Mouse (Mus musculus): ENCODE measurements around the gene Chd3. TPM values are rescaled to one million over a fixed set of nuclear protein-coding genes. Genes with fewer than 3 reads are reported as not detected.
A peak's percentile ranks its signal among the peaks of the same experiment; 100 is the strongest.
"Not testable (repeated sequence)": the region's sequence is repeated elsewhere in the genome, so short reads cannot be mapped to it uniquely, and the experiment has no call there.

Gene Chd3
- polyA plus RNA-seq, 1 experiment: 27.0 TPM

DNA sequence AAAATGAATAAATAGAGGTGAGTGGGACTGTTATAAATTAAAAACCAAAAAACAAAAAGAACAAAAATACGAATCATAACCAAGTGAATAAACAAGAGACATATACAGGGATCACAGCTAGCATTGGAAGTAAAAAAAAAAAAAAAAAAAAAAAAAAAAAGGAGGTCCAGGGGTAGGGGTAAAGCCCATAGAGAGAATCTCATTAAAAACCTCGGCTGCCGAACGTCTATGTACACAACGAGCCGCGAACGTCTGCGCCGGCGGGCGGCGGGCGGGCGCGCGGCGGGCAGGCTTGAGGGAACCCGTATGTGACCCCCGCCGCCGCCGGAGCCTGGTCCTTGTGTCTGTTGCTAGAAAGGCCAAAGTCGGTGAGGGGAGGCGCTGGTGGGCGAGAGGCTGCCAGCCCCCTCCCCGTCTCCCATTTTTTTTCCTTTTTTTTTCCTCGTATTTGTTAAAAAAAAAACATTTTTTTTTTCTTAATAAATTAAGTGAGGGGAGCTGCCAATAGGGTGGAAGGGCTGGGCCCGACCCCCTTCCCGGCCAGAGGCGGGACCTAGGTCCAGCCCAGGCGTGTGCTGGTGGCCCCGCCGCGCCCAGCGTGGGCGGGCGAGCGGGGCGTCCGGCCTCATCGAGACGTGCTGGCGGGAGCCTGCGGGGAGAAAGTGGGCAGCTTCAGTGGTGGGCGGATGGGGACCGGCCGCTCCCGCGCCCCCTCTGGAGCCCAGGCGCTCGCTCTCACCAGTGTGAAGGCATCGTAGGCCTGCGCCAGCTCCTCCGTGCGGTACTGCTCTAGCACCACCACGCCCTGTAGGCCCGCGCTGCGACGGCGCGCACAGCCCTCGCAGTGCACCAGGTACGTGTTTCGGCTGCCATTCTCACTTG is 30.2 kb upstream of the Chd3 start:
- H3K4me1 ChIP-seq (ENCODE audit: control insufficient read depth, insufficient read depth, insufficient read length, low read length): no peaks in the 10 kb centered on the region; the same call in 1 of the 2 replicates
- H3K4me3 ChIP-seq (ENCODE audit: insufficient read depth, low read depth, low read length): peak overlapping the region; percentile 49
- H3K27ac ChIP-seq (replicated peaks; ENCODE audit: low read depth, low read length): peak overlapping the region; percentile 23; the same call in 1 of the 2 replicates

GRCm38 (mm10) chr11:69398486-69399200 is 29.4 kb upstream of the Chd3 start:
- Histone ChIP-seq H3K4me3 (ENCODE audit: insufficient read depth, low read depth, low read length) (peak overlapping the region; percentile 85), H3K4me1 (ENCODE audit: control insufficient read depth, insufficient read depth, insufficient read length, low read length) (no peaks in the 10 kb centered on the region; the same call in 1 of the 2 replicates), H3K27ac (replicated peaks; ENCODE audit: low read depth, low read length) (peak overlapping the region; percentile 55)

GRCm38 (mm10) chr11:69398059-69398458 is 28.9 kb upstream of the Chd3 start, which contains the start of gene Tmem88:
Tmem88 (minus strand) TSS chr11:69398234.
- Histone ChIP-seq H3K4me3 (ENCODE audit: insufficient read depth, low read depth, low read length) (peak within 1 kb of the TSS; percentile 85), H3K4me1 (ENCODE audit: control insufficient read depth, insufficient read depth, insufficient read length, low read length) (no peaks in the 10 kb centered on the region; the same call in 1 of the 2 replicates)

GRCm38 (mm10) chr11:69397581-69398057 is 28.4 kb upstream of the Chd3 start:
- no peaks in the 10 kb centered on the region; the same call in 1 of the 2 replicates for H3K4me1 ChIP-seq (ENCODE audit: control insufficient read depth, insufficient read depth, insufficient read length, low read length)
- peak overlapping the region; percentile 85 for H3K4me3 ChIP-seq (ENCODE audit: insufficient read depth, low read depth, low read length)
- peak overlapping the region; percentile 99 for H3K27ac ChIP-seq (replicated peaks; ENCODE audit: low read depth, low read length)

More at GRCm38 (mm10) chr11:69398059-69398458, 28.9 kb upstream of the Chd3 start, which contains the start of gene Tmem88:
- H3K27ac ChIP-seq (replicated peaks; ENCODE audit: low read depth, low read length): peak within 1 kb of the TSS; percentile 99

GRCm38 (mm10) chr11:69396772-69397171 is 27.6 kb upstream of the Chd3 start:
- H3K4me3 ChIP-seq (ENCODE audit: insufficient read depth, low read depth, low read length): peak overlapping the region; percentile 85
- peak overlapping the region; percentile 99 for H3K27ac ChIP-seq (replicated peaks; ENCODE audit: low read depth, low read length)
- H3K4me1 ChIP-seq (ENCODE audit: control insufficient read depth, insufficient read depth, insufficient read length, low read length): no peaks in the 10 kb centered on the region; the same call in 1 of the 2 replicates

- Histone ChIP-seq H3K4me3 (ENCODE audit: insufficient read depth, low read depth, low read length) (peak overlapping the region; percentile 85), H3K27ac (replicated peaks; ENCODE audit: low read depth, low read length) (peak overlapping the region; percentile 99), H3K4me1 (ENCODE audit: control insufficient read depth, insufficient read depth, insufficient read length, low read length) (no peaks in the 10 kb centered on the region)
Measured at GRCm38 (mm10) chr11:69395634-69396373, 26.6 kb upstream of the Chd3 start.

DNA sequence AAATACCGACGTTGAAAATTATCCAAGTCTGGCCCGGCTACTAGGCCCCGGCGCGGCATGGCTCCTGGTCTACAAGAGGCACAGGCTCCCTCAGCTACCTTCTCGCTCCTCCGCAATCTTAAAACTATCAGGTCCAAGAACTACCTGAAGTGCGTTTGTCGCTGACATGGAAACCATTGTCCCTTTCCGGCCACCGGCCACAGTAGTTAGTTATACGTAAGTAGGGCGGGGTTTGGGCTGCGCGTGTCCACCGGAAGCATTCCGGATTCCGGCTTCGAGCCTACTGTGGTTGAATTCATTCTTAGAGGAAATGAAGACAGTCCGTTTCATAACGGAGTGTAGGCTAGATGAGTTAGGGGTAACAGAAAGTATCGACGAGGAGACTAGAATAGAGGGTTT is 26.0 kb upstream of the Chd3 start, which contains the start of the genes Naa38 and Cyb5d1:
Gene Naa38 (plus strand): TSS at position 253 of the 399 bp plus-strand sequence.
Gene Cyb5d1 (minus strand): TSS at position 397 of the 399 bp plus-strand sequence.
- Histone ChIP-seq H3K4me3 (ENCODE audit: insufficient read depth, low read depth, low read length) (peak within 1 kb of the TSS; percentile 85), H3K27ac (replicated peaks; ENCODE audit: low read depth, low read length) (peak within 1 kb of the TSS; percentile 99)
- H3K4me1 ChIP-seq (ENCODE audit: control insufficient read depth, insufficient read depth, insufficient read length, low read length): not testable (repeated sequence)

DNA sequence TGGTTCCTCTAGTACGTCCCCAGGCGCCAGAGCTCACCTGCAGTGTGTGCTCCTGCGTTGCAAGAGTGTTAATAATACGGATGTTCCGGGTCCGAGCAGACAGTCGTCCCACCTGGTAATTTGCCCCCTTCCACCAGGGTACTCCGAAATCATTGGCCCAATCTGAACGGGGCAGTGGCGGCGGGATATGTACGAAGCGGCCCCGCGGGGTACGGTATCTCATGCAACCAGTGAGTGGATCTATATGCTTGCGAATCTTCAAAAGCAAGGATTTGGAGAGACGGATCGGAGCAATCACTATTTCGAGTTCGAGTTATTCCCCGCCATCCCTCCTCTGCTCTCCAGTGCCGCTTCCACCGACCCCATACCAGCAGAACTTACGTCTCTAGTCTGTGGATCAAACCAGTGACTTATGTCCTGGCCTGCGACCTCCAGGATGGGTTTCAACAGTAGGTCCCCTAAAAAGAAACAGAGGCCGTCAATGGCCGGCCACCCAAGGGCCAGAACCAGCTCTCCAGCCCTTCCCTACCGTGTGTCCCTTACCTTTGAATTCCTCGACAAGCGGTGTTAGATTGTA is 25.5 kb upstream of the Chd3 start:
- Histone ChIP-seq H3K4me3 (ENCODE audit: insufficient read depth, low read depth, low read length) (peak overlapping the region; percentile 85), H3K27ac (replicated peaks; ENCODE audit: low read depth, low read length) (peak overlapping the region; percentile 72)
- H3K4me1 ChIP-seq (ENCODE audit: control insufficient read depth, insufficient read depth, insufficient read length, low read length): not testable (repeated sequence)

- no peak overlapping the region for H3K4me3 ChIP-seq (ENCODE audit: insufficient read depth, low read depth, low read length)
- no peak overlapping the region for H3K27ac ChIP-seq (replicated peaks; ENCODE audit: low read depth, low read length)
- no peaks in the 10 kb centered on the region for H3K4me1 ChIP-seq (ENCODE audit: control insufficient read depth, insufficient read depth, insufficient read length, low read length)
Measured at GRCm38 (mm10) chr11:69390400-69391034, 21.3 kb upstream of the Chd3 start.

GRCm38 (mm10) chr11:69389531-69390399 is 20.6 kb upstream of the Chd3 start:
- H3K4me1 ChIP-seq (ENCODE audit: control insufficient read depth, insufficient read depth, insufficient read length, low read length): no peaks in the 10 kb centered on the region
- peak overlapping the region; percentile 82 for H3K27ac ChIP-seq (replicated peaks; ENCODE audit: low read depth, low read length)

DNA sequence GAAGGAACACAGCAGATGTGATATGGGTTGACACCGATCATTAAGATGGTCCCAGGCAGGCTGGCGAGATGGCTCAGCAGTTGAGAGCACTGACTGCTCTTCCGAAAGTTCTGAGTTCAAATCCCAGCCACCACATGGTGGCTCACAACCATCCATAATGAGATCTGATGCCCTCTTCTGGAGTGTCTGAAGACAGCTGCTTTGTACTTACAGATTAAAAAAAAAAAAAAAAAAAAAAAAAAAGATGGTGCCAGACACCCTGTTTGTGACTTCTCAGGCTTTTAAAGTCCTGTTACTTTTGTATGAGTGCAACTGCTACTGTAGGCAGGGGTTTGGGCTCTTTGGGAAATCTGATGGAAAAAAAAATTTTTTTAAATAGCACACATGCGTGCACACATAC is 19.5 kb upstream of the Chd3 start:
- Histone ChIP-seq H3K4me1 (ENCODE audit: control insufficient read depth, insufficient read depth, insufficient read length, low read length) (no peaks in the 10 kb centered on the region), H3K4me3 (ENCODE audit: insufficient read depth, low read depth, low read length) (no peak overlapping the region), H3K27ac (replicated peaks; ENCODE audit: low read depth, low read length) (no peak overlapping the region)

More at GRCm38 (mm10) chr11:69389531-69390399, 20.6 kb upstream of the Chd3 start:
- peak overlapping the region; percentile 21; the same call in 1 of the 2 replicates for H3K4me3 ChIP-seq (ENCODE audit: insufficient read depth, low read depth, low read length)

GRCm38 (mm10) chr11:69386758-69387157 is 17.6 kb upstream of the Chd3 start:
- H3K4me1 ChIP-seq (ENCODE audit: control insufficient read depth, insufficient read depth, insufficient read length, low read length): no peaks in the 10 kb centered on the region
- no peak overlapping the region for H3K4me3 ChIP-seq (ENCODE audit: insufficient read depth, low read depth, low read length)
- no peak overlapping the region for H3K27ac ChIP-seq (replicated peaks; ENCODE audit: low read depth, low read length)

DNA sequence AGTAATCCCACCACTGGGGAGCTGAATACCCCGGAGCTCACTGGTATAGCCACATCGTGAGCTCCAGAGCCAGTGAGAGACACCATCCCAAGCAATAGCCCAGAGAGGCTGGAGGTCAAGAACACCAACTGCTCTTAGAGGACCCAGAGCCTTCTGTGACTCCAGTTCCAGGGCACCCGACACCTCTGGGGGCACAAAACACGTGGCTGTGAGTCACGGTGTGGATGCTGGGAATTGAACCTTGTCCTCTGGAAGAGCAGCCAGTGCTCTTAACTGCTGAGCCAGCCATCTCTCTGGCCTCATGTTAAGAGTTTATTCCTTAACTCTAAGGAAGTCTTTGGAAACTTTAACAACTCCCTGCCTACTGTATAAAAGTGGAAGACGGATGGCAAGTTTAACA is 15.8 kb upstream of the Chd3 start:
- H3K4me3 ChIP-seq (ENCODE audit: insufficient read depth, low read depth, low read length): no peak overlapping the region
- no peak overlapping the region for H3K27ac ChIP-seq (replicated peaks; ENCODE audit: low read depth, low read length)

More for the DNA sequence above, 15.8 kb upstream of the Chd3 start:
- H3K4me1 ChIP-seq (ENCODE audit: control insufficient read depth, insufficient read depth, insufficient read length, low read length): no peaks in the 10 kb centered on the region
